30 mouse cellular contexts compared by ENCODE assay signal in genomic region chr14:71973016-71973415, GRCm38 (mm10).
DNase-seq lines count a peak whose midpoint lies in the region; ATAC-seq and TF ChIP-seq lines count a peak whose summit lies in the region.
"Had no signal": no experiment of that assay in that cellular context is flagged by ENCODE, and none has a peak within 500 bp of the region (broad histone marks: within the 10 kb centered on the region; RNA-seq: fewer than 3 reads in every experiment).

No protein-coding gene starts in this region.

- H3K9ac ChIP-seq in hindbrain, embryonic 16.5 days (ENCODE audit: low read depth, low read length), result no peak overlapping the region
- H3K9ac ChIP-seq: embryonic facial prominence, embryonic 13.5 days; forebrain, embryonic 12.5 days; forebrain, embryonic 15.5 days; heart, embryonic 13.5 days; hindbrain, embryonic 14.5 days had no signal

- peak; percentile 35 to 67 for DNase-seq in frontal cortex, adult 2 months (ENCODE audit: extremely low spot score in 1 of 2, low spot score in 1 of 2)
- no peak for DNase-seq in frontal cortex, postnatal 14 days (ENCODE audit: low spot score in 2 of 2)
- no peak for DNase-seq in left cerebral cortex, adult 2 months (ENCODE audit: extremely low spot score in 1 of 2, low spot score in 2 of 2)
- DNase-seq in left cerebral cortex, postnatal 10 days (ENCODE audit: extremely low spot score in 1 of 2, low spot score in 2 of 2), result no peak
- DNase-seq in brain, adult 2 months (ENCODE audit: low read depth, low spot score), result peak; percentile 91
- DNase-seq in left cerebral cortex, postnatal 14 days (ENCODE audit: low spot score in 2 of 2), result peak; percentile 5 to 42
- DNase-seq: adrenal gland, adult 2 months; adrenal gland, postnatal 14 days; B cell, adult 2 months; cerebellum, adult 11-12 months; cerebellum, adult 8-10 months; cerebellum, postnatal 10 days; cerebellum, postnatal 36 days; embryo, embryonic 11 days; gastrocnemius, postnatal 10 days; gastrocnemius, postnatal 36 days; heart, adult 2 months; heart, postnatal 14 days; heart, postnatal 4 days had no signal

- H3K4me3 ChIP-seq in left cerebral cortex, adult 2 months, result no peak overlapping the region
- no peak overlapping the region for H3K4me3 ChIP-seq in hindbrain, embryonic 16.5 days (ENCODE audit: low read length)
- H3K4me3 ChIP-seq: embryonic facial prominence, embryonic 10.5 days; embryonic facial prominence, embryonic 13.5 days; erythroblast, embryonic 14.5 days; forebrain, embryonic 12.5 days; forebrain, embryonic 15.5 days; heart, adult 2 months; heart, embryonic 10.5 days; heart, embryonic 13.5 days had no signal

- H3K36me3 ChIP-seq in hindbrain, embryonic 16.5 days (ENCODE audit: control insufficient read depth, insufficient read depth, low read length), result no peaks in the 10 kb centered on the region
- H3K36me3 ChIP-seq: embryonic facial prominence, embryonic 10.5 days; embryonic facial prominence, embryonic 13.5 days; forebrain, embryonic 12.5 days; forebrain, embryonic 15.5 days; G1E; heart, embryonic 10.5 days; heart, embryonic 13.5 days had no signal

- intact Hi-C loops in left cerebral cortex, adult 2 months (cut with DNase I), result loop anchor here (2.0 to 5.0 kb wide), 3 partner anchors 244 to 636 kb away; no protein-coding TSS in a partner anchor
- intact Hi-C loops in left cerebral cortex, postnatal 10 days (cut with DNase I), result no loop called here
- intact Hi-C loops in left cerebral cortex, postnatal 14 days (cut with DNase I), result no loop called here

- H3K4me2 ChIP-seq in hindbrain, embryonic 16.5 days (ENCODE audit: low read length), result no peak overlapping the region
- H3K4me2 ChIP-seq: embryonic facial prominence, embryonic 13.5 days; forebrain, embryonic 12.5 days; forebrain, embryonic 15.5 days; heart, embryonic 13.5 days; hindbrain, embryonic 14.5 days had no signal

- no peak for ATAC-seq in hindbrain, embryonic 16.5 days
- ATAC-seq: forebrain, embryonic 15.5 days; Patski had no signal

- H3K9me3 ChIP-seq in hindbrain, embryonic 16.5 days (ENCODE audit: control insufficient read depth, low read length), result no peaks in the 10 kb centered on the region
- H3K9me3 ChIP-seq: embryonic facial prominence, embryonic 10.5 days; embryonic facial prominence, embryonic 13.5 days; forebrain, embryonic 12.5 days; forebrain, embryonic 15.5 days; heart, embryonic 10.5 days; heart, embryonic 13.5 days had no signal

- no peaks in the 10 kb centered on the region for H3K4me1 ChIP-seq in hindbrain, embryonic 16.5 days (ENCODE audit: control insufficient read depth, insufficient read depth, low read depth, low read length)
- H3K4me1 ChIP-seq: embryonic facial prominence, embryonic 10.5 days; embryonic facial prominence, embryonic 13.5 days; forebrain, embryonic 12.5 days; forebrain, embryonic 15.5 days; heart, embryonic 10.5 days; heart, embryonic 13.5 days had no signal

- peak overlapping the region; percentile 77 for H3K27ac ChIP-seq in left cerebral cortex, adult 2 months
- H3K27ac ChIP-seq in hindbrain, embryonic 16.5 days (ENCODE audit: low read depth, low read length), result no peak overlapping the region
- H3K27ac ChIP-seq: embryonic facial prominence, embryonic 10.5 days; embryonic facial prominence, embryonic 13.5 days; forebrain, embryonic 12.5 days; forebrain, embryonic 15.5 days; heart, adult 2 months; heart, embryonic 10.5 days; heart, embryonic 13.5 days; hindbrain, embryonic 14.5 days had no signal

- no peak for TF ChIP-seq CTCF in left cerebral cortex, adult 2 months (IDR thresholded peaks at IDR 0.05)

- no peaks in the 10 kb centered on the region for H3K27me3 ChIP-seq in hindbrain, embryonic 16.5 days (replicated peaks; ENCODE audit: control insufficient read depth, insufficient read depth, low read length)
- H3K27me3 ChIP-seq: embryonic facial prominence, embryonic 13.5 days; forebrain, embryonic 12.5 days; forebrain, embryonic 15.5 days; heart, embryonic 13.5 days; Patski had no signal

- 88% methylated on average over 4 of the region's 4 CpGs for WGBS in hindbrain, embryonic 16.5 days

Comparison
In these comparisons a context has a peak if more than half of its experiments do, and no peak if none do; other contexts are left out.
1. DNase-seq: peak in frontal cortex, adult 2 months (2 of 2), brain, adult 2 months (single experiment) and left cerebral cortex, postnatal 14 days (2 of 2); none in frontal cortex, postnatal 14 days (0 of 2), left cerebral cortex, adult 2 months (0 of 2) and left cerebral cortex, postnatal 10 days (0 of 2).